Mouse (Mus musculus): ENCODE measurements around the gene Mvb12b. TPM values are rescaled to one million over a fixed set of nuclear protein-coding genes. Genes with fewer than 3 reads are reported as not detected.

Gene Mvb12b
- total and polyA plus RNA-seq, 2 experiments = 0.83 to 2.7 TPM

DNA sequence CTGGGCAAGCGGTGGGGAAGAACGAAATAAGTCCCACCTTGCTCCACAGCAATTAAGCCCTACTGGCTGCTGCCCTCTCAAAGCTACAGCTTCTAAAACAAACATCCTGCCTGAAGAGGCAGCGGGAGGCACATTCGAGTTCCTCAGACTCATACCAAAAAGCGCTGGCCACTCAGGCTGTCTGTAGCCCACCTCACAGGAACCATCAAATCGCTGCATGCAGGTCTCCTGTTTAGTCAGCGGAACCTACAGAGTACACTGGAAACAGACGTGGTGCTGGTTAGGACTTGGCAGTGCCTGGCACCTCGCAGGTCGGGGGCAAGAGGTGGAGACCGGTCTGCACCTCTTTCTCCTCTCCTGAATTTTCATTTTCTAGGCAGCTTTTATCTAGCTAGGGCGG is 12.2 kb downstream of the Mvb12b start:
- peaks cover 3% of the 10 kb centered on the region; the same call in 1 of the 2 replicates for H3K4me1 ChIP-seq (ENCODE audit: control insufficient read depth, insufficient read depth, low read length)
- TF ChIP-seq POLR2A (IDR thresholded peaks at IDR 0.05; ENCODE audit: extremely low read depth, insufficient read depth, low read length) (no peak), CTCF (IDR thresholded peaks at IDR 0.05; ENCODE audit: low read depth, low read length) (no peak)
- no peaks in the 10 kb centered on the region for H3K79me2 ChIP-seq (ENCODE audit: control insufficient read depth, insufficient read depth, low read length)
- 68% methylated on average over 12 of the region's 12 CpGs for WGBS
- H3K9ac ChIP-seq (ENCODE audit: low read depth, low read length) = no peak overlapping the region
- H3K27me3 ChIP-seq (ENCODE audit: control insufficient read depth, insufficient read depth, low read length) = no peaks in the 10 kb centered on the region
- no peaks in the 10 kb centered on the region for H3K36me3 ChIP-seq (ENCODE audit: control insufficient read depth, insufficient read depth, low read length)
- no peak overlapping the region for H3K27ac ChIP-seq (replicated peaks; ENCODE audit: insufficient read depth, low read depth, low read length)
- no peak for DNase-seq (ENCODE audit: extremely low read depth, low read depth, low spot score)
- no peak overlapping the region for H3K4me3 ChIP-seq (ENCODE audit: insufficient read depth, low read depth, low read length)

DNA sequence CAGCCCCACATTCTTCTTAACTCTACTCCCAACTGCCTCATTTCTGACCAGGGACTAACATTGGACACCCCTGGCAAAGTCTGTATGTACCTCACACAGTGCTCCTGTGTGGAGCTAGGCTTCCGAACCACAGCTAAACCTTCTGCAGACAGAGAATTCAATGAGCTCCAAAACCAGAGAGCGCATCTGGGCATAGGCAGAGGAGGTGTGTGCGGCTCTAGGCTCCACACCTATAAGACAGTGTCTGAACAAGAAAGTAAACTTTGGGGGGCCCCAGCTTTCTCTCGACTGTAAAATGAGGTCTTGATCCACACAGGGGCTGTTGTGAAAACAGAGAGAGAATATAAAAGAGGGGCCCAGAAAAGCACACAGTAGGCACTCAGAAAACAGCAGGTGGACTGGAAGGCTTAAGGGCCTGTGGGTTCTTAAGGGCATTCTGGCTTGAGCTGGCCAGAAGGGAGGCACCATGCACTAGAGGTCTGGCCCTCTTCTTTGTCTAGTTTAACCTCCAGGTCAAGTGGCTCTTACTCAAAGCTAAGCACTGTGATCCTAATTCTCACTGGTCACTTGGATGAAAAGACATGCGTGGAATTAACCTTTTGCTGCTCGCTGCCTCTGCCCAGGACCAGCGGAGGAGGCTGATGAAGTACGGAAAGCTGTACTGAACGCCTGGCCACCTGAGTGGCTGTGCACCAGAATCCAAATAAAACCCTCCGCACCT is 12.7 kb downstream of the Mvb12b start:
- Histone ChIP-seq H3K27ac (replicated peaks; ENCODE audit: insufficient read depth, low read depth, low read length) (no peak overlapping the region), H3K27me3 (ENCODE audit: control insufficient read depth, insufficient read depth, low read length) (no peaks in the 10 kb centered on the region), H3K36me3 (ENCODE audit: control insufficient read depth, insufficient read depth, low read length) (no peaks in the 10 kb centered on the region), H3K79me2 (ENCODE audit: control insufficient read depth, insufficient read depth, low read length) (no peaks in the 10 kb centered on the region), H3K9ac (ENCODE audit: low read depth, low read length) (no peak overlapping the region), H3K4me1 (ENCODE audit: control insufficient read depth, insufficient read depth, low read length) (peaks cover 3% of the 10 kb centered on the region; the same call in 1 of the 2 replicates), H3K4me3 (ENCODE audit: insufficient read depth, low read depth, low read length) (no peak overlapping the region)
- DNase-seq (ENCODE audit: extremely low read depth, low read depth, low spot score) = no peak
- 89% methylated on average over 10 of the region's 10 CpGs for WGBS
- TF ChIP-seq POLR2A (IDR thresholded peaks at IDR 0.05; ENCODE audit: extremely low read depth, insufficient read depth, low read length) (no peak), CTCF (IDR thresholded peaks at IDR 0.05; ENCODE audit: low read depth, low read length) (no peak)

DNA sequence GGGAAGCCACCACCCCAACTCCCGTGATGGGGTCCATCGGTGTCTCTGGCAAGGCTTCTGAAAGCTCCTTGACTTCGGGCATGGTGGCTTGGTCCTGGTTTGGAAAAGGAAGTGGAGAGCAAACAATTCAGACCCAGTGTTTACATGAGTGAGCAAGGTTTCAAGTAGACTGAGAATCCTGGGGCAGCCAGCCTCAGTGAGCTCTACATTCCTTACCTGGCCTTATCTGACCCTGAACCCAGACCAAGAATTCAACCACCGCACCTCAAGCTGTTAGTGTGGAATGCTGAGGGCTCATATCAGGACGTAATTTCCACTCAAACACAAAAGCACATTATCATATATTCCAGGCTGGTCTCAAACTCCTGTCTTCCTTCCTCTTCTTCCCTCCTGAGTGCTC is 13.4 kb downstream of the Mvb12b start:
- no peaks in the 10 kb centered on the region for H3K27me3 ChIP-seq (ENCODE audit: control insufficient read depth, insufficient read depth, low read length)
- H3K4me3 ChIP-seq (ENCODE audit: insufficient read depth, low read depth, low read length) = no peak overlapping the region
- peaks cover 6% of the 10 kb centered on the region; the same call in 1 of the 2 replicates for H3K4me1 ChIP-seq (ENCODE audit: control insufficient read depth, insufficient read depth, low read length)
- 77% methylated on average over 5 of the region's 5 CpGs for WGBS
- TF ChIP-seq POLR2A (IDR thresholded peaks at IDR 0.05; ENCODE audit: extremely low read depth, insufficient read depth, low read length) (no peak), CTCF (IDR thresholded peaks at IDR 0.05; ENCODE audit: low read depth, low read length) (no peak)
- no peak overlapping the region for H3K27ac ChIP-seq (replicated peaks; ENCODE audit: insufficient read depth, low read depth, low read length)
- no peak for DNase-seq (ENCODE audit: extremely low read depth, low read depth, low spot score)
- H3K36me3 ChIP-seq (ENCODE audit: control insufficient read depth, insufficient read depth, low read length) = no peaks in the 10 kb centered on the region
- no peaks in the 10 kb centered on the region for H3K79me2 ChIP-seq (ENCODE audit: control insufficient read depth, insufficient read depth, low read length)
- H3K9ac ChIP-seq (ENCODE audit: low read depth, low read length) = no peak overlapping the region

DNA sequence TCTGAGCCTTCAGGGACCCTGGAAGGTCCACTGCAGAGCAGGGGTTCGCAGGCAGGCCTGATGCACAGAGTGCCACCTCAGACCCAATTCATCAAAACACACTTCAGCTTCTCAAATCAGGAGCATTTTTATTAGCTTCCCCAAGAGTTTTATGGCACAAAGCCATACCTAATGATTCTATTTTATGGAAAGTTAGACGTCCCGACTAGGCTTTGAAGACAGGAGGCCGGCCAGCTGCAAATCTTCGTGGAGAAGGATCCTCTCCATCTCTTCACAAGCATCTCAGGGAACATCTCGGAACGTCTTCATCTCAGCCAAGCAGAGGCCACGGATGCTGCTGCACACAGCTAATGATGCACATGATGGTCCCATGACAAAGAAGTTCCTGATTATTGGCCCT is 14.2 kb downstream of the Mvb12b start:
- no peak overlapping the region for H3K9ac ChIP-seq (ENCODE audit: low read depth, low read length)
- 92% methylated on average over 8 of the region's 8 CpGs for WGBS
- no peaks in the 10 kb centered on the region for H3K79me2 ChIP-seq (ENCODE audit: control insufficient read depth, insufficient read depth, low read length)
- TF ChIP-seq POLR2A (IDR thresholded peaks at IDR 0.05; ENCODE audit: extremely low read depth, insufficient read depth, low read length) (no peak), CTCF (IDR thresholded peaks at IDR 0.05; ENCODE audit: low read depth, low read length) (no peak)
- DNase-seq (ENCODE audit: extremely low read depth, low read depth, low spot score) = peak; percentile 18
- no peak overlapping the region for H3K27ac ChIP-seq (replicated peaks; ENCODE audit: insufficient read depth, low read depth, low read length)
- no peak overlapping the region for H3K4me3 ChIP-seq (ENCODE audit: insufficient read depth, low read depth, low read length)
- no peaks in the 10 kb centered on the region for H3K27me3 ChIP-seq (ENCODE audit: control insufficient read depth, insufficient read depth, low read length)
- no peaks in the 10 kb centered on the region for H3K36me3 ChIP-seq (ENCODE audit: control insufficient read depth, insufficient read depth, low read length)
- H3K4me1 ChIP-seq (ENCODE audit: control insufficient read depth, insufficient read depth, low read length) = peaks cover 6% of the 10 kb centered on the region; the same call in 1 of the 2 replicates

DNA sequence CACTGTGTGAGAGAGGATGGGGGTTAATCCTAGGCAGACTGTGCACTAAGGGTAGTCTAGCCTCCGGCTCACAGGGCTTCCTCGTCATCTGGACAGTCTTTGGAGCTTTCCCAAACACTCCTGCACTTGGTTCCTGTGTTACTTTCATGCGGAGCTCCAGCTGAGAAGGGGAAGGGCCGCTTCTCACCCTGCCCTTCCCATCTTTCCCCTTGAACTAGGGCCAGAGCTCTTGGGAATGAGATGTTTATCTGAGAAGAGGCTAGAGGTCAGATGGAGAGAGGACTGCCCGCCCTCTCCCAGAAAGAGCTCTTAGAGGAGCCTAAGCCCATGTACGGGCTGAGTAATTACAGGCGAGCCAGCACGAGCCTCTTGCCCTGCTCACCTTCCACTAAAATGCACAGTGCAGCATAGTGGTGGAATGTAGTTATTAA is 14.9 kb downstream of the Mvb12b start:
- no peak overlapping the region for H3K9ac ChIP-seq (ENCODE audit: low read depth, low read length)
- TF ChIP-seq POLR2A (IDR thresholded peaks at IDR 0.05; ENCODE audit: extremely low read depth, insufficient read depth, low read length) (no peak), CTCF (IDR thresholded peaks at IDR 0.05; ENCODE audit: low read depth, low read length) (no peak)
- no peak for DNase-seq (ENCODE audit: extremely low read depth, low read depth, low spot score)
- no peak overlapping the region for H3K4me3 ChIP-seq (ENCODE audit: insufficient read depth, low read depth, low read length)
- 92% methylated on average over 8 of the region's 8 CpGs for WGBS
- H3K27ac ChIP-seq (replicated peaks; ENCODE audit: insufficient read depth, low read depth, low read length) = no peak overlapping the region
- H3K4me1 ChIP-seq (ENCODE audit: control insufficient read depth, insufficient read depth, low read length) = peaks cover 6% of the 10 kb centered on the region; the same call in 1 of the 2 replicates
- no peaks in the 10 kb centered on the region for H3K36me3 ChIP-seq (ENCODE audit: control insufficient read depth, insufficient read depth, low read length)
- H3K27me3 ChIP-seq (ENCODE audit: control insufficient read depth, insufficient read depth, low read length) = no peaks in the 10 kb centered on the region
- H3K79me2 ChIP-seq (ENCODE audit: control insufficient read depth, insufficient read depth, low read length) = no peaks in the 10 kb centered on the region

DNA sequence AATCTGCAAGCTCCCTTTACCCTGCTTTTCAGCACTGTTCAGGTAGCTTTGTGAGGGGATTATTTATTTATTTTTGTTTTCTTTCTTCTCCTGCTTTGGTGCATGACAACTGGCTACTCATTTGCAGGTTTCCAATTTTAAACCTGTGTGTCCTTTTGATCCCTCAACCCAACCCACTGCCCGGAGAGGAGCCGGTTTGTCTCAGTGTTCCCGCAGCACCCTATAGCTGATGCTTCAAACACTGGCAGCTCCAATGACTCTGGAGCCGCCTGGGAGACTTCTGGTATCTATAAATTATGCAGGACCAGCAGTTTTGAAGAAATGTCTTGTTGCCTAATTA is 16.6 kb downstream of the Mvb12b start:
- WGBS = 95% methylated on average over 4 of the region's 4 CpGs
- Histone ChIP-seq H3K9ac (ENCODE audit: low read depth, low read length) (no peak overlapping the region), H3K27ac (replicated peaks; ENCODE audit: insufficient read depth, low read depth, low read length) (no peak overlapping the region), H3K4me1 (ENCODE audit: control insufficient read depth, insufficient read depth, low read length) (peaks cover 6% of the 10 kb centered on the region; the same call in 1 of the 2 replicates), H3K4me3 (ENCODE audit: insufficient read depth, low read depth, low read length) (no peak overlapping the region), H3K27me3 (ENCODE audit: control insufficient read depth, insufficient read depth, low read length) (no peaks in the 10 kb centered on the region), H3K36me3 (ENCODE audit: control insufficient read depth, insufficient read depth, low read length) (no peaks in the 10 kb centered on the region), H3K79me2 (ENCODE audit: control insufficient read depth, insufficient read depth, low read length) (no peaks in the 10 kb centered on the region)
- no peak for DNase-seq (ENCODE audit: extremely low read depth, low read depth, low spot score)
- no peak for TF ChIP-seq CTCF (IDR thresholded peaks at IDR 0.05; ENCODE audit: low read depth, low read length)
- TF ChIP-seq POLR2A (IDR thresholded peaks at IDR 0.05; ENCODE audit: extremely low read depth, insufficient read depth, low read length) = no peak
